Mouse (Mus musculus) stomach, postnatal 0 days (tissue): Measurements from ENCODE around the gene Rbms3.

Experiments used
- CTCF ChIP-seq: IDR thresholded peaks from 2 replicates; pipeline ENCODE4 v1.5.1; 2016; ENCODE audit warnings: antibody characterized with exemption, low read depth, mild to moderate bottlenecking, moderate library complexity
- EP300 ChIP-seq: optimal IDR thresholded peaks from 2 replicates; pipeline ENCODE3; 2016; ENCODE audit warnings: antibody characterized with exemption

DNA sequence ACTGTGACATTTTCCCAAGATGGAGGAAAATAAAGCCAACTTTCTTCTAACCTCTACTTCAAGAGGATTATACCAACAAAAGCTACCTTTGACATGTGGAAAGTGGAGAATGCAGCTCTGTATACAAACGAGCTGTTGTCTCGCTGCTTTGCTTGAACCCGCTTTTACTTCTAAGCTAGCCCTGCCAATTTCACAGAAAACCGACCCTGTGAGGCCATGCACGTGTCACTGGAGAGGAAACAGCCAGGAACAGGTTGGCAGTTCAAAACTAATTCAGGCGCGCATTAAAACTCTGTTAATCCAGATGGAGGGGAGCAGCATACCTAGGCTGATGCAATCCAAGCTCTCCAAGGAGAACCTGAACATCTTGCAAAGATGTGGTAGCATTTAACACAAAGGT is 796.0 kb downstream of the Rbms3 start:
- TF ChIP-seq CTCF (no peak), EP300 (no peak)
